Mouse (Mus musculus): ENCODE data around the gene Spata48. TPM values are rescaled to one million over a fixed set of nuclear protein-coding genes. Genes with fewer than 3 reads are reported as not detected.

Gene Spata48
- total and polyA plus RNA-seq, 2 experiments from 2014 or later = 0.26 to 0.83 TPM

GRCm38 (mm10) chr11:11514920-11515319 lies 53.0 kb downstream of the Spata48 start:
- 94% methylated on average over 4 of the region's 4 CpGs for WGBS
- no peak overlapping the region for H3K4me3 ChIP-seq (ENCODE audit: low read length)
- H3K27me3 ChIP-seq (ENCODE audit: insufficient read depth, low read length) = no peaks in the 10 kb centered on the region
- no peaks in the 10 kb centered on the region for H3K36me3 ChIP-seq (ENCODE audit: insufficient read depth, low read length)
- H3K9ac ChIP-seq (replicated peaks; ENCODE audit: low read length) = no peak overlapping the region
- ATAC-seq = no peak
- H3K27ac ChIP-seq = no peak overlapping the region
- H3K9me3 ChIP-seq (ENCODE audit: low read length) = no peaks in the 10 kb centered on the region
- no peaks in the 10 kb centered on the region for H3K4me1 ChIP-seq (ENCODE audit: insufficient read depth, low read length)
- no peak for DNase-seq (ENCODE audit: low spot score)
- TF ChIP-seq CTCF (IDR thresholded peaks at IDR 0.05; ENCODE audit: low read depth) = no peak
- H3K4me2 ChIP-seq (ENCODE audit: low read depth, low read length) = no peak overlapping the region

GRCm38 (mm10) chr11:11517781-11518435 lies 56.0 kb downstream of the Spata48 start:
- no peak for ATAC-seq

GRCm38 (mm10) chr11:11519255-11520243 lies 57.7 kb downstream of the Spata48 start:
- ATAC-seq (no peak), DNase-seq (ENCODE audit: low spot score) (no peak)
- Histone ChIP-seq H3K9ac (replicated peaks; ENCODE audit: low read length) (no peak overlapping the region), H3K27me3 (ENCODE audit: insufficient read depth, low read length) (no peaks in the 10 kb centered on the region), H3K9me3 (ENCODE audit: low read length) (no peaks in the 10 kb centered on the region), H3K4me1 (ENCODE audit: insufficient read depth, low read length) (no peaks in the 10 kb centered on the region), H3K4me2 (ENCODE audit: low read depth, low read length) (no peak overlapping the region), H3K4me3 (ENCODE audit: low read length) (no peak overlapping the region), H3K36me3 (ENCODE audit: insufficient read depth, low read length) (no peaks in the 10 kb centered on the region), H3K27ac (no peak overlapping the region)
- no peak for TF ChIP-seq CTCF (IDR thresholded peaks at IDR 0.05; ENCODE audit: low read depth)
- WGBS = 88% methylated on average over 10 of the region's 10 CpGs

More at GRCm38 (mm10) chr11:11517781-11518435, 56.0 kb downstream of the Spata48 start:
- Histone ChIP-seq H3K36me3 (ENCODE audit: insufficient read depth, low read length) (no peaks in the 10 kb centered on the region), H3K27me3 (ENCODE audit: insufficient read depth, low read length) (no peaks in the 10 kb centered on the region), H3K9me3 (ENCODE audit: low read length) (no peaks in the 10 kb centered on the region), H3K27ac (no peak overlapping the region), H3K4me1 (ENCODE audit: insufficient read depth, low read length) (no peaks in the 10 kb centered on the region), H3K9ac (replicated peaks; ENCODE audit: low read length) (no peak overlapping the region), H3K4me2 (ENCODE audit: low read depth, low read length) (no peak overlapping the region), H3K4me3 (ENCODE audit: low read length) (no peak overlapping the region)
- no peak for TF ChIP-seq CTCF (IDR thresholded peaks at IDR 0.05; ENCODE audit: low read depth)
- WGBS = 88% methylated on average over 1 of the region's 1 CpGs
- DNase-seq (ENCODE audit: low spot score) = no peak

- no peaks in the 10 kb centered on the region for H3K9me3 ChIP-seq (ENCODE audit: low read length)
- H3K4me3 ChIP-seq (ENCODE audit: low read length) = no peak overlapping the region
- no peak overlapping the region for H3K9ac ChIP-seq (replicated peaks; ENCODE audit: low read length)
- ATAC-seq = no peak
- H3K27ac ChIP-seq = no peak overlapping the region
- H3K36me3 ChIP-seq (ENCODE audit: insufficient read depth, low read length) = no peaks in the 10 kb centered on the region
- H3K4me2 ChIP-seq (ENCODE audit: low read depth, low read length) = no peak overlapping the region
- DNase-seq (ENCODE audit: low spot score) = no peak
- no peaks in the 10 kb centered on the region for H3K27me3 ChIP-seq (ENCODE audit: insufficient read depth, low read length)
- H3K4me1 ChIP-seq (ENCODE audit: insufficient read depth, low read length) = no peaks in the 10 kb centered on the region
- no peak for TF ChIP-seq CTCF (IDR thresholded peaks at IDR 0.05; ENCODE audit: low read depth)
- 80% methylated on average over 5 of the region's 5 CpGs for WGBS
Measured at GRCm38 (mm10) chr11:11521908-11522441, 60.1 kb downstream of the Spata48 start.

GRCm38 (mm10) chr11:11528760-11529159 lies 66.9 kb downstream of the Spata48 start:
- Histone ChIP-seq H3K9ac (replicated peaks; ENCODE audit: low read length) (no peak overlapping the region), H3K4me2 (ENCODE audit: low read depth, low read length) (no peak overlapping the region), H3K4me1 (ENCODE audit: insufficient read depth, low read length) (no peaks in the 10 kb centered on the region), H3K4me3 (ENCODE audit: low read length) (no peak overlapping the region), H3K27me3 (ENCODE audit: insufficient read depth, low read length) (no peaks in the 10 kb centered on the region), H3K36me3 (ENCODE audit: insufficient read depth, low read length) (no peaks in the 10 kb centered on the region), H3K9me3 (ENCODE audit: low read length) (no peaks in the 10 kb centered on the region), H3K27ac (no peak overlapping the region)
- DNase-seq (ENCODE audit: low spot score) (no peak), ATAC-seq (no peak)
- no peak for TF ChIP-seq CTCF (IDR thresholded peaks at IDR 0.05; ENCODE audit: low read depth)
- WGBS = 74% methylated on average over 11 of the region's 11 CpGs

GRCm38 (mm10) chr11:11529165-11529564 lies 67.3 kb downstream of the Spata48 start:
- 76% methylated on average over 6 of the region's 6 CpGs for WGBS
- TF ChIP-seq CTCF (IDR thresholded peaks at IDR 0.05; ENCODE audit: low read depth) = no peak
- H3K9me3 ChIP-seq (ENCODE audit: low read length) = no peaks in the 10 kb centered on the region
- H3K4me1 ChIP-seq (ENCODE audit: insufficient read depth, low read length) = no peaks in the 10 kb centered on the region
- no peak overlapping the region for H3K4me3 ChIP-seq (ENCODE audit: low read length)
- H3K9ac ChIP-seq (replicated peaks; ENCODE audit: low read length) = no peak overlapping the region
- DNase-seq (ENCODE audit: low spot score) = no peak
- H3K36me3 ChIP-seq (ENCODE audit: insufficient read depth, low read length) = no peaks in the 10 kb centered on the region
- no peaks in the 10 kb centered on the region for H3K27me3 ChIP-seq (ENCODE audit: insufficient read depth, low read length)
- H3K27ac ChIP-seq = no peak overlapping the region
- no peak overlapping the region for H3K4me2 ChIP-seq (ENCODE audit: low read depth, low read length)
- ATAC-seq = no peak
